Mouse (Mus musculus): ENCODE data around the gene Ptgis. TPM values are rescaled to one million over a fixed set of nuclear protein-coding genes. Genes with fewer than 3 reads are reported as not detected.

Ptgis gene
- polyA plus RNA-seq, 1 experiment: 78.8 TPM

GRCm38 (mm10) chr2:167267531-167268410 is 27.4 kb upstream of the Ptgis start:
- Histone ChIP-seq H3K79me2 (ENCODE audit: control insufficient read depth, insufficient read depth) (no peaks in the 10 kb centered on the region), H3ac (ENCODE audit: control insufficient read depth, insufficient read length, low read depth) (no peak overlapping the region), H3K4me3 (ENCODE audit: insufficient read depth, poor library complexity, severe bottlenecking) (no peak overlapping the region), H3K36me3 (ENCODE audit: control insufficient read depth, insufficient read depth) (no peaks in the 10 kb centered on the region), H3K27me3 (ENCODE audit: control insufficient read depth, insufficient read depth, insufficient read length) (no peaks in the 10 kb centered on the region), H3K79me3 (ENCODE audit: low read depth) (no peaks in the 10 kb centered on the region)
- TF ChIP-seq CTCF (IDR thresholded peaks at IDR 0.05; ENCODE audit: control insufficient read depth, insufficient read depth, insufficient read length) (no peak), MYOD1 (IDR thresholded peaks at IDR 0.05; ENCODE audit: control insufficient read depth, insufficient read length, low read depth) (peak; percentile 100)

- Histone ChIP-seq H3K79me3 (ENCODE audit: low read depth) (no peaks in the 10 kb centered on the region), H3ac (ENCODE audit: control insufficient read depth, insufficient read length, low read depth) (no peak overlapping the region), H3K4me3 (ENCODE audit: insufficient read depth, poor library complexity, severe bottlenecking) (no peak overlapping the region), H3K27me3 (ENCODE audit: control insufficient read depth, insufficient read depth, insufficient read length) (no peaks in the 10 kb centered on the region), H3K79me2 (ENCODE audit: control insufficient read depth, insufficient read depth) (no peaks in the 10 kb centered on the region), H3K36me3 (ENCODE audit: control insufficient read depth, insufficient read depth) (no peaks in the 10 kb centered on the region)
- TF ChIP-seq MYOD1 (IDR thresholded peaks at IDR 0.05; ENCODE audit: control insufficient read depth, insufficient read length, low read depth) (no peak), FOSL1 (IDR thresholded peaks at IDR 0.05; ENCODE audit: insufficient read depth, low read length, poor library complexity, severe bottlenecking) (no peak), CTCF (IDR thresholded peaks at IDR 0.05; ENCODE audit: control insufficient read depth, insufficient read depth, insufficient read length) (no peak), MYOG (IDR thresholded peaks at IDR 0.05; ENCODE audit: control insufficient read depth, extremely low read depth, insufficient read length) (no peak), USF1 (IDR thresholded peaks at IDR 0.05; ENCODE audit: low read depth) (no peak), CEBPB (IDR thresholded peaks at IDR 0.05; ENCODE audit: low read depth) (no peak), MAX (IDR thresholded peaks at IDR 0.05) (no peak)
Observed at GRCm38 (mm10) chr2:167266231-167266630, 25.8 kb upstream of the Ptgis start.

- no peaks in the 10 kb centered on the region for H3K79me2 ChIP-seq (ENCODE audit: control insufficient read depth, insufficient read depth)
- no peak overlapping the region for H3ac ChIP-seq (ENCODE audit: control insufficient read depth, insufficient read length, low read depth)
- TF ChIP-seq MYOG (IDR thresholded peaks at IDR 0.05; ENCODE audit: control insufficient read depth, extremely low read depth, insufficient read length) (no peak), MYOD1 (IDR thresholded peaks at IDR 0.05; ENCODE audit: control insufficient read depth, insufficient read length, low read depth) (peak; percentile 34), MAX (IDR thresholded peaks at IDR 0.05) (no peak)
Observed at GRCm38 (mm10) chr2:167265806-167266205, 25.4 kb upstream of the Ptgis start.

GRCm38 (mm10) chr2:167265021-167265420 is 24.6 kb upstream of the Ptgis start:
- Histone ChIP-seq H3K27me3 (ENCODE audit: control insufficient read depth, insufficient read depth, insufficient read length) (no peaks in the 10 kb centered on the region), H3K79me2 (ENCODE audit: control insufficient read depth, insufficient read depth) (no peaks in the 10 kb centered on the region), H3K4me3 (ENCODE audit: insufficient read depth, poor library complexity, severe bottlenecking) (no peak overlapping the region), H3ac (ENCODE audit: control insufficient read depth, insufficient read length, low read depth) (no peak overlapping the region), H3K36me3 (ENCODE audit: control insufficient read depth, insufficient read depth) (no peaks in the 10 kb centered on the region), H3K79me3 (ENCODE audit: low read depth) (no peaks in the 10 kb centered on the region)
- TF ChIP-seq FOSL1 (IDR thresholded peaks at IDR 0.05; ENCODE audit: insufficient read depth, low read length, poor library complexity, severe bottlenecking): no peak
- no peak for TF ChIP-seq CEBPB (IDR thresholded peaks at IDR 0.05; ENCODE audit: low read depth)
- peak; percentile 47 for TF ChIP-seq MYOD1 (IDR thresholded peaks at IDR 0.05; ENCODE audit: control insufficient read depth, insufficient read length, low read depth)

More at GRCm38 (mm10) chr2:167265806-167266205, 25.4 kb upstream of the Ptgis start:
- H3K79me3 ChIP-seq (ENCODE audit: low read depth): no peaks in the 10 kb centered on the region
- no peaks in the 10 kb centered on the region for H3K27me3 ChIP-seq (ENCODE audit: control insufficient read depth, insufficient read depth, insufficient read length)
- no peak overlapping the region for H3K4me3 ChIP-seq (ENCODE audit: insufficient read depth, poor library complexity, severe bottlenecking)
- no peaks in the 10 kb centered on the region for H3K36me3 ChIP-seq (ENCODE audit: control insufficient read depth, insufficient read depth)

DNA sequence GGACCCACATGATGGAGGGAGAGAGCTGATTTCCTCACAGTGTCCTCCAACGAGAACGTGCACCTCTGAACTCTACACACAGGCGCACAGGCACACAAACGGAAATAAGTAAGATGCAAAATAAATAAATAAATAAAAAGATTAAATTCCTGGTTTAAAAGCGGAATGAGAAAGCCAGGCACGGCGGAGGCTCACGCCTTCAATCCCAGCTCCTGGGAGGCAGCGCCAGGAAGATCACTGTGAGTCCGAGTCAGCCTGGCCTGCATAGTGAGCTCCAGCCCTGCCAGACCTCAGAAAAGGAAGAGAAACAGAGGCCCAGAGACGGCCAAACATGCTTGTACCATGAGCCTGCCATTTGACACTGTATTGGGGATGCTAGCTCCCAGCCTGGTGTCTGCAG is 23.5 kb upstream of the Ptgis start:
- Histone ChIP-seq H3K4me3 (ENCODE audit: insufficient read depth, poor library complexity, severe bottlenecking) (no peak overlapping the region), H3K79me3 (ENCODE audit: low read depth) (no peaks in the 10 kb centered on the region), H3K79me2 (ENCODE audit: control insufficient read depth, insufficient read depth) (no peaks in the 10 kb centered on the region), H3K27me3 (ENCODE audit: control insufficient read depth, insufficient read depth, insufficient read length) (no peaks in the 10 kb centered on the region), H3ac (ENCODE audit: control insufficient read depth, insufficient read length, low read depth) (no peak overlapping the region), H3K36me3 (ENCODE audit: control insufficient read depth, insufficient read depth) (no peaks in the 10 kb centered on the region)
- TF ChIP-seq MYOD1 (IDR thresholded peaks at IDR 0.05; ENCODE audit: control insufficient read depth, insufficient read length, low read depth): no peak
- TF ChIP-seq FOSL1 (IDR thresholded peaks at IDR 0.05; ENCODE audit: insufficient read depth, low read length, poor library complexity, severe bottlenecking): no peak
- TF ChIP-seq MAX (IDR thresholded peaks at IDR 0.05): no peak
- no peak for TF ChIP-seq CEBPB (IDR thresholded peaks at IDR 0.05; ENCODE audit: low read depth)
- no peak for TF ChIP-seq MYOG (IDR thresholded peaks at IDR 0.05; ENCODE audit: control insufficient read depth, extremely low read depth, insufficient read length)

DNA sequence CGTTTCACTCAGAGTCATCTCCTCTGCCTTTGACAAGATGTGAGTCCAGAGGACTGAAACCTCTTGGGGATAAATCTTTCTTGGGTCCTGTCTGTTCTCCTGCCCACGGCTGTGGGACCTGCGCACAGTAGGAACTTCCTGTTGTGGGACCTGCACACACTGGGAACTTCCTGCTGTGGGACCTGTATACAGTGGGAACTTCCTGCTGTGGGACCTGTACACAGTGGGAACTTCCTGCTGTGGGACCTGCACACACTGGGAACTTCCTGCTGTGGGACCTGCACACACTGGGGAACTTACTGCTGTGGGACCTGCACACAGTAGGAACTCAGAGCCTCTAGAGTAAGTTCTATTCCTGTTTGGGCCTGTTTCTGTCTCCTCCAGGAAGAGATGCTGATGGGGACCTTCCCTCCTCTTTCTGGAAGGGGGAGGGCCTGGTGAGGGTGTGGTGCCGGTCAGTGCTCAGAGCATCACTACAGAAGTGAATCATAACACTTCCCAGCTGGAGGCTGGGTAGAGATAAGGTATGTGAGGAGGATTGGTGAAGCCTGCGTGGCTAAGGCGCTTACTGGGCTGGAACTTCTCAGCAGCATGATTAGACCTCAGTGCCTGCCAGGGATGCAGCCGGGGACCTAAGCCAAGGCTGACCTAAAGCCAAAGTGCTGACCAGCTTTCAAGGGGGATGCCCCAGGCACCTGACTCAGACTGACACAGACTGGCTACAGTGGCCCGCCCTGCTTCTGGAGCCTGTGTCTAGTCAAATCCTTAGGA is 22.8 kb upstream of the Ptgis start:
- H3K27me3 ChIP-seq (ENCODE audit: control insufficient read depth, insufficient read depth, insufficient read length): no peaks in the 10 kb centered on the region
- H3ac ChIP-seq (ENCODE audit: control insufficient read depth, insufficient read length, low read depth): no peak overlapping the region
- peak; percentile 12 for TF ChIP-seq MAX (IDR thresholded peaks at IDR 0.05)
- no peak for TF ChIP-seq USF1 (IDR thresholded peaks at IDR 0.05; ENCODE audit: low read depth)
- TF ChIP-seq MYOD1 (IDR thresholded peaks at IDR 0.05; ENCODE audit: control insufficient read depth, insufficient read length, low read depth): peak; percentile 21
- no peaks in the 10 kb centered on the region for H3K79me2 ChIP-seq (ENCODE audit: control insufficient read depth, insufficient read depth)
- no peaks in the 10 kb centered on the region for H3K36me3 ChIP-seq (ENCODE audit: control insufficient read depth, insufficient read depth)
- H3K4me3 ChIP-seq (ENCODE audit: insufficient read depth, poor library complexity, severe bottlenecking): no peak overlapping the region
- no peaks in the 10 kb centered on the region for H3K79me3 ChIP-seq (ENCODE audit: low read depth)
